Mouse (Mus musculus) fat pad, adult 2 months (tissue): ENCODE measurements around the gene Tubg1.
"Not testable (repeated sequence)": the region's sequence is repeated elsewhere in the genome, so short reads cannot be mapped to it uniquely, and the experiment has no call there.

Experiments used
- DNase-seq: peaks from one replicate; pipeline ENCODE4 v3.0.0-alpha.2; 2011; ENCODE audit warnings: low read depth, low spot score; ENCODE audit errors: extremely low read depth

The Tubg1 gene

GRCm38 (mm10) chr11:101098231-101098630, 21.5 kb upstream of the Tubg1 start:
- DNase-seq = no peak

GRCm38 (mm10) chr11:101103011-101103410, 16.7 kb upstream of the Tubg1 start:
- peak; percentile 90 for DNase-seq

- DNase-seq = no peak
Observed at GRCm38 (mm10) chr11:101109351-101109750, 10.4 kb upstream of the Tubg1 start.

- DNase-seq = no peak
Observed at GRCm38 (mm10) chr11:101110708-101111107, 9.0 kb upstream of the Tubg1 start.

- no peak for DNase-seq
Observed at GRCm38 (mm10) chr11:101111178-101111577, 8.6 kb upstream of the Tubg1 start.

GRCm38 (mm10) chr11:101112186-101112585, 7.6 kb upstream of the Tubg1 start:
- no peak for DNase-seq

- no peak for DNase-seq
Observed at GRCm38 (mm10) chr11:101115564-101115963, 4.2 kb upstream of the Tubg1 start.

GRCm38 (mm10) chr11:101118105-101118504, 1.6 kb upstream of the Tubg1 start:
- DNase-seq = no peak

GRCm38 (mm10) chr11:101119131-101119760, 492 bp upstream of the Tubg1 start:
- no peak for DNase-seq

- no peak for DNase-seq
Observed at GRCm38 (mm10) chr11:101120545-101121188, 929 bp downstream of the Tubg1 start.

- DNase-seq = not testable (repeated sequence)
Observed at GRCm38 (mm10) chr11:101124494-101124893, 4.8 kb downstream of the Tubg1 start.

- not testable (repeated sequence) for DNase-seq
Observed at GRCm38 (mm10) chr11:101125008-101125407, 5.3 kb downstream of the Tubg1 start.

GRCm38 (mm10) chr11:101127075-101127474, 7.3 kb downstream of the Tubg1 start:
- no peak for DNase-seq

GRCm38 (mm10) chr11:101128996-101129577, 9.3 kb downstream of the Tubg1 start:
- no peak for DNase-seq

GRCm38 (mm10) chr11:101130056-101130756, 10.5 kb downstream of the Tubg1 start:
- DNase-seq = no peak

- no peak for DNase-seq
Observed at GRCm38 (mm10) chr11:101131187-101131586, 11.4 kb downstream of the Tubg1 start.

GRCm38 (mm10) chr11:101131701-101132100, 12.0 kb downstream of the Tubg1 start:
- no peak for DNase-seq

GRCm38 (mm10) chr11:101133037-101133436, 13.3 kb downstream of the Tubg1 start:
- DNase-seq = no peak

- no peak for DNase-seq
Observed at GRCm38 (mm10) chr11:101134217-101134865, 14.6 kb downstream of the Tubg1 start.

GRCm38 (mm10) chr11:101137000-101137399, 17.3 kb downstream of the Tubg1 start:
- no peak for DNase-seq

- DNase-seq = no peak
Observed at GRCm38 (mm10) chr11:101138536-101139181, 18.9 kb downstream of the Tubg1 start.
